Mouse (Mus musculus): ENCODE data around the gene Eno2. TPM values are rescaled to one million over a fixed set of nuclear protein-coding genes. Genes with fewer than 3 reads are reported as not detected.

Gene Eno2
- total and polyA plus RNA-seq, 3 experiments, result 20.8 to 24.6 (median 23.6) TPM

- peaks cover 10% of the 10 kb centered on the region for H3K27me3 ChIP-seq (replicated peaks)
- no peaks in the 10 kb centered on the region for H3K79me2 ChIP-seq (replicated peaks; ENCODE audit: control insufficient read depth, extremely low read depth, insufficient read depth, poor library complexity, severe bottlenecking)
- peaks cover 26 to 48% of the 10 kb centered on the region in 2 experiments for H3K36me3 ChIP-seq (replicated peaks in 1 of 2; ENCODE audit: control insufficient read depth in 1 of 2, insufficient read depth in 1 of 2, low read length in 1 of 2)
- dilution Hi-C loops (cut with MboI; ENCODE audit: extremely low pct_ligation_motif_present, extremely low pct_unique_long_range_greater_than_20kb, low sequenced_read_pairs), result no loop called here
- H3K4me2 ChIP-seq (ENCODE audit: insufficient read depth, low read depth, poor library complexity, severe bottlenecking), result peak overlapping the region; percentile 80
- peak overlapping the region; percentile 34 for H3K27ac ChIP-seq (ENCODE audit: insufficient read depth, low read depth)
- H3K9me3 ChIP-seq (replicated peaks; ENCODE audit: low read length), result no peaks in the 10 kb centered on the region
- TF ChIP-seq TCF12 (IDR thresholded peaks at IDR 0.05; ENCODE audit: low read depth, low read length) (no peak), MAFK (IDR thresholded peaks at IDR 0.05; ENCODE audit: insufficient replicate concordance, low read length) (no peak), PAX5 (IDR thresholded peaks at IDR 0.05; ENCODE audit: low read length) (no peak), NRF1 (IDR thresholded peaks at IDR 0.05; ENCODE audit: low read depth, low read length) (no peak), RAD21 (IDR thresholded peaks at IDR 0.05; ENCODE audit: low read depth, low read length) (no peak), IRF4 (IDR thresholded peaks at IDR 0.05; ENCODE audit: low read depth, low read length) (no peak), SIN3A (IDR thresholded peaks at IDR 0.05; ENCODE audit: low read length) (no peak), ZKSCAN1 (IDR thresholded peaks at IDR 0.05; ENCODE audit: borderline replicate concordance, low read depth, low read length) (no peak), USF2 (conservative IDR thresholded peaks at IDR 0.05; ENCODE audit: low read depth, low read length) (no peak), RCOR1 (conservative IDR thresholded peaks at IDR 0.05; ENCODE audit: low read depth, low read length) (no peak), MXI1 (IDR thresholded peaks at IDR 0.05; ENCODE audit: low read depth, low read length) (no peak), JUN (IDR thresholded peaks at IDR 0.05; ENCODE audit: insufficient read depth, low read depth, low read length) (no peak), ZC3H11A (IDR thresholded peaks at IDR 0.05; ENCODE audit: low read depth, low read length) (no peak)
- in situ Hi-C loops (cut with MboI; ENCODE audit: low pct_ligation_motif_present, low pct_unique_long_range_greater_than_20kb, low sequenced_read_pairs), result no loop called here
- H3K4me3 ChIP-seq (replicated peaks in 1 of 3; ENCODE audit: low read depth in 2 of 3, low read length in 2 of 3, poor library complexity in 1 of 3), result peak overlapping the region; percentile 57 to 98 (median 67)
- H3K4me1 ChIP-seq (ENCODE audit: control insufficient read depth in 1 of 2, insufficient read depth in 2 of 2), result peaks cover 7 to 33% of the 10 kb centered on the region in 2 experiments
- DNase-seq (ENCODE audit: extremely low read depth), result no peak
- peak overlapping the region; percentile 63 for H3K9ac ChIP-seq (ENCODE audit: insufficient read depth, low read depth)
These were observed 1.9 kb downstream of the Eno2 start for GRCm38 (mm10) chr6:124767536-124767919.

GRCm38 (mm10) chr6:124765951-124766350 lies 3.5 kb downstream of the Eno2 start:
- Histone ChIP-seq H3K4me3 (replicated peaks in 1 of 3; ENCODE audit: low read depth in 2 of 3, low read length in 2 of 3, poor library complexity in 1 of 3) (no peak overlapping the region), H3K9me3 (replicated peaks; ENCODE audit: low read length) (no peaks in the 10 kb centered on the region), H3K9ac (ENCODE audit: insufficient read depth, low read depth) (no peak overlapping the region), H3K4me1 (ENCODE audit: control insufficient read depth in 1 of 2, insufficient read depth in 2 of 2) (peaks cover 7 to 33% of the 10 kb centered on the region in 2 experiments), H3K36me3 (replicated peaks in 1 of 2; ENCODE audit: control insufficient read depth in 1 of 2, insufficient read depth in 1 of 2, low read length in 1 of 2) (peaks cover 31 to 63% of the 10 kb centered on the region in 2 experiments), H3K79me2 (replicated peaks; ENCODE audit: control insufficient read depth, extremely low read depth, insufficient read depth, poor library complexity, severe bottlenecking) (no peaks in the 10 kb centered on the region), H3K27me3 (replicated peaks) (peaks cover 6% of the 10 kb centered on the region), H3K4me2 (ENCODE audit: insufficient read depth, low read depth, poor library complexity, severe bottlenecking) (no peak overlapping the region), H3K27ac (ENCODE audit: insufficient read depth, low read depth) (no peak overlapping the region)
- no peak for DNase-seq (ENCODE audit: extremely low read depth)
- in situ Hi-C loops (cut with MboI; ENCODE audit: low pct_ligation_motif_present, low pct_unique_long_range_greater_than_20kb, low sequenced_read_pairs), result no loop called here
- TF ChIP-seq NRF1 (IDR thresholded peaks at IDR 0.05; ENCODE audit: low read depth, low read length), result no peak
- no peak for TF ChIP-seq ZMIZ1 (IDR thresholded peaks at IDR 0.05; ENCODE audit: low read depth, low read length)
- no peak for TF ChIP-seq MAX (IDR thresholded peaks at IDR 0.05; ENCODE audit: low read length)
- no peak for TF ChIP-seq MAFK (IDR thresholded peaks at IDR 0.05; ENCODE audit: insufficient replicate concordance, low read length)
- TF ChIP-seq BHLHE40 (IDR thresholded peaks at IDR 0.05; ENCODE audit: low read depth, low read length), result no peak
- TF ChIP-seq RAD21 (IDR thresholded peaks at IDR 0.05; ENCODE audit: low read depth, low read length), result no peak
- dilution Hi-C loops (cut with MboI; ENCODE audit: extremely low pct_ligation_motif_present, extremely low pct_unique_long_range_greater_than_20kb, low sequenced_read_pairs), result no loop called here
